Comparison of ENCODE assay signal across 8 mouse cellular contexts in genomic region chrX:169972131-169972530, GRCm38 (mm10). TPM values are rescaled to one million over a fixed set of nuclear protein-coding genes. Genes with fewer than 3 reads are reported as not detected.
A peak's percentile ranks its signal among the peaks of the same experiment; 100 is the strongest.
DNase-seq lines count a peak whose midpoint lies in the region; ATAC-seq lines count a peak whose summit lies in the region.
"Not testable (repeated sequence)": the region's sequence is repeated elsewhere in the genome, so short reads cannot be mapped to it uniquely, and the experiment has no call there.

No protein-coding gene starts in this region.

- H3K27ac ChIP-seq in brown adipose tissue, adult 24 weeks (replicated peaks; ENCODE audit: low read depth, low read length), result peak overlapping the region; percentile 62
- not testable (repeated sequence) for H3K27ac ChIP-seq in forebrain, embryonic 12.5 days; midbrain, embryonic 11.5 days (ENCODE audit: low read depth, low read length)
- peak overlapping the region; percentile 1; the same call in 1 of the 2 replicates for H3K27ac ChIP-seq in heart, embryonic 12.5 days (ENCODE audit: poor library complexity, severe bottlenecking)
- 0 out of 2 replicates have a peak overlapping the region, but pooled peaks have one; percentile 0 for H3K27ac ChIP-seq in intestine, embryonic 16.5 days (ENCODE audit: low read length)
- peak overlapping the region; percentile 2; the same call in 1 of the 2 replicates for H3K27ac ChIP-seq in limb, embryonic 12.5 days

- peaks cover 45% of the 10 kb centered on the region for H3K36me3 ChIP-seq in forebrain, embryonic 12.5 days (replicated peaks)
- peaks cover 28% of the 10 kb centered on the region for H3K36me3 ChIP-seq in heart, embryonic 12.5 days
- not testable (repeated sequence) for H3K36me3 ChIP-seq in intestine, embryonic 16.5 days (ENCODE audit: control insufficient read depth, insufficient read depth, low read length)
- peaks cover 26% of the 10 kb centered on the region for H3K36me3 ChIP-seq in limb, embryonic 12.5 days
- H3K36me3 ChIP-seq in midbrain, embryonic 11.5 days (ENCODE audit: control insufficient read depth, insufficient read depth, low read length), result peaks cover 20% of the 10 kb centered on the region; the same call in 1 of the 2 replicates

- WGBS in forebrain, embryonic 12.5 days, result 80% methylated on average over 2 of the region's 2 CpGs
- WGBS in heart, embryonic 12.5 days, result 63% methylated on average over 2 of the region's 2 CpGs
- WGBS in intestine, embryonic 16.5 days, result 72% methylated on average over 2 of the region's 2 CpGs
- 77% methylated on average over 2 of the region's 2 CpGs for WGBS in limb, embryonic 12.5 days
- WGBS in midbrain, embryonic 11.5 days, result 79% methylated on average over 2 of the region's 2 CpGs

- H3K4me1 ChIP-seq in brown adipose tissue, adult 24 weeks (ENCODE audit: control insufficient read depth, insufficient read depth, insufficient read length, low read length); forebrain, embryonic 12.5 days; heart, embryonic 12.5 days (replicated peaks); intestine, embryonic 16.5 days (ENCODE audit: control insufficient read depth, insufficient read depth, low read length); midbrain, embryonic 11.5 days (ENCODE audit: control insufficient read depth, insufficient read depth, low read length): not testable (repeated sequence)
- H3K4me1 ChIP-seq in limb, embryonic 12.5 days (replicated peaks), result peaks cover 15% of the 10 kb centered on the region; the same call in 1 of the 2 replicates

- ATAC-seq in forebrain, embryonic 12.5 days (ENCODE audit: low FRiP score), result peak; percentile 34; the same call in 1 of the 2 replicates
- ATAC-seq in heart, embryonic 12.5 days (ENCODE audit: insufficient number of reproducible peaks, low FRiP score), result peak; percentile 37; the same call in 1 of the 2 replicates
- peak; percentile 21; the same call in 1 of the 2 replicates for ATAC-seq in intestine, embryonic 16.5 days
- not testable (repeated sequence) for ATAC-seq in limb, embryonic 12.5 days (ENCODE audit: insufficient number of reproducible peaks, insufficient read depth, low FRiP score, low TSS enrichment, low read depth)
- peak; percentile 51 for ATAC-seq in midbrain, embryonic 11.5 days (ENCODE audit: low FRiP score)

- not testable (repeated sequence) for H3K9ac ChIP-seq in forebrain, embryonic 12.5 days; heart, embryonic 12.5 days; intestine, embryonic 16.5 days (ENCODE audit: low read depth, low read length); limb, embryonic 12.5 days (replicated peaks); midbrain, embryonic 11.5 days (ENCODE audit: low read length)

- not testable (repeated sequence) for H3K4me3 ChIP-seq in brown adipose tissue, adult 24 weeks (ENCODE audit: insufficient read depth, low read depth, low read length); forebrain, embryonic 12.5 days (replicated peaks); heart, embryonic 12.5 days; intestine, embryonic 16.5 days (ENCODE audit: low read length); limb, embryonic 12.5 days (replicated peaks); midbrain, embryonic 11.5 days (ENCODE audit: low read depth, low read length)

- DNase-seq in 416B (ENCODE audit: low read depth), result peak; percentile 26
- DNase-seq in midbrain, embryonic 11.5 days (ENCODE audit: low spot score, missing footprints), result not testable (repeated sequence)
- peak; percentile 17 to 22 for DNase-seq in right cerebral cortex, postnatal 10 days (ENCODE audit: low spot score in 2 of 2)

- H3K27me3 ChIP-seq in forebrain, embryonic 12.5 days; heart, embryonic 12.5 days (replicated peaks); intestine, embryonic 16.5 days (replicated peaks; ENCODE audit: control insufficient read depth, insufficient read depth, low read length); limb, embryonic 12.5 days; midbrain, embryonic 11.5 days (ENCODE audit: control insufficient read depth, insufficient read depth, low read length): not testable (repeated sequence)

- not testable (repeated sequence) for H3K4me2 ChIP-seq in forebrain, embryonic 12.5 days; heart, embryonic 12.5 days; intestine, embryonic 16.5 days (ENCODE audit: low read depth, low read length); limb, embryonic 12.5 days; midbrain, embryonic 11.5 days

- peaks cover 37% of the 10 kb centered on the region for H3K9me3 ChIP-seq in forebrain, embryonic 12.5 days
- peaks cover 35% of the 10 kb centered on the region for H3K9me3 ChIP-seq in heart, embryonic 12.5 days (replicated peaks)
- H3K9me3 ChIP-seq in intestine, embryonic 16.5 days (ENCODE audit: control insufficient read depth, low read length), result not testable (repeated sequence)
- H3K9me3 ChIP-seq in limb, embryonic 12.5 days, result peaks cover 33% of the 10 kb centered on the region
- H3K9me3 ChIP-seq in midbrain, embryonic 11.5 days (ENCODE audit: control insufficient read depth, low read length), result peaks cover 22% of the 10 kb centered on the region

RNA-seq across cellular contexts. Expression of gene Gm21887, which starts 37.3 kb away (rescaled TPM):
- polyA plus RNA-seq in brown adipose tissue, adult 24 weeks (2012; ENCODE audit: insufficient read depth, insufficient read length, missing spikeins), result 19.2 and 24.7 TPM in 2 replicates
- 181 and 277 TPM in 2 replicates for polyA plus RNA-seq in forebrain, embryonic 12.5 days (2016; fragmentation: Nextera tagmentation; extraction: Ambion mirVana)
- polyA plus RNA-seq in heart, embryonic 12.5 days (2016; fragmentation: Nextera tagmentation; extraction: Ambion mirVana), result 121 and 171 TPM in 2 replicates
- 111 and 149 TPM in 2 replicates for polyA plus RNA-seq in intestine, embryonic 16.5 days (2015; fragmentation: Nextera tagmentation; extraction: Ambion mirVana)
- 190 and 276 TPM in 2 replicates for polyA plus RNA-seq in limb, embryonic 12.5 days (2016; fragmentation: Nextera tagmentation; extraction: Ambion mirVana)
- polyA plus RNA-seq in midbrain, embryonic 11.5 days (2014; fragmentation: Nextera tagmentation; extraction: Ambion mirVana), result 177 and 189 TPM in 2 replicates
